ENCODE assay signal across 7 mouse cellular contexts in genomic region chr10:93159651-93160496, GRCm38 (mm10). TPM values are rescaled to one million over a fixed set of nuclear protein-coding genes. Genes with fewer than 3 reads are reported as not detected.
DNase-seq lines count a peak whose midpoint lies in the region; ATAC-seq and TF ChIP-seq lines count a peak whose summit lies in the region.

No protein-coding gene starts in this region.

- H3K27me3 ChIP-seq in lung, embryonic 16.5 days (ENCODE audit: control insufficient read depth, insufficient read depth, low read depth, low read length): no peaks in the 10 kb centered on the region
- no peaks in the 10 kb centered on the region for H3K27me3 ChIP-seq in embryonic facial prominence, embryonic 15.5 days
- no peaks in the 10 kb centered on the region for H3K27me3 ChIP-seq in intestine, postnatal 0 days (replicated peaks; ENCODE audit: control insufficient read depth, insufficient read depth, low read length)
- H3K27me3 ChIP-seq in neural tube, embryonic 13.5 days: no peaks in the 10 kb centered on the region

- 0 out of 2 replicates have a peak, but pooled peaks cover 2% of the 10 kb centered on the region for H3K4me1 ChIP-seq in lung, embryonic 16.5 days (replicated peaks; ENCODE audit: control insufficient read depth, insufficient read depth, low read length)
- H3K4me1 ChIP-seq in embryonic facial prominence, embryonic 15.5 days: peaks cover 11% of the 10 kb centered on the region
- H3K4me1 ChIP-seq in intestine, postnatal 0 days (replicated peaks; ENCODE audit: control insufficient read depth, insufficient read depth, low read length): no peaks in the 10 kb centered on the region
- H3K4me1 ChIP-seq in neural tube, embryonic 13.5 days (replicated peaks): peaks cover 23% of the 10 kb centered on the region

- 20% methylated on average over 17 of the region's 17 CpGs for WGBS in lung, embryonic 16.5 days
- WGBS in embryonic facial prominence, embryonic 15.5 days: 26% methylated on average over 17 of the region's 17 CpGs
- 22% methylated on average over 17 of the region's 17 CpGs for WGBS in intestine, postnatal 0 days
- WGBS in neural tube, embryonic 13.5 days: 27% methylated on average over 17 of the region's 17 CpGs

- H3K9ac ChIP-seq in lung, embryonic 16.5 days (ENCODE audit: low read length): peak overlapping the region; percentile 66
- H3K9ac ChIP-seq in embryonic facial prominence, embryonic 15.5 days: 0 out of 2 replicates have a peak overlapping the region, but pooled peaks have one; percentile 6
- H3K9ac ChIP-seq in intestine, postnatal 0 days (ENCODE audit: low read depth, low read length): no peak overlapping the region
- H3K9ac ChIP-seq in neural tube, embryonic 13.5 days: peak overlapping the region; percentile 99

- H3K4me2 ChIP-seq in lung, embryonic 16.5 days (ENCODE audit: low read depth, low read length): peak overlapping the region; percentile 65
- H3K4me2 ChIP-seq in embryonic facial prominence, embryonic 15.5 days (replicated peaks): peak overlapping the region; percentile 60
- peak overlapping the region; percentile 95 for H3K4me2 ChIP-seq in intestine, postnatal 0 days (replicated peaks; ENCODE audit: low read depth)
- peak overlapping the region; percentile 63 for H3K4me2 ChIP-seq in neural tube, embryonic 13.5 days

- TF ChIP-seq CTCF in intestine, postnatal 0 days (IDR thresholded peaks at IDR 0.05; ENCODE audit: low read depth): no peak

- no peaks in the 10 kb centered on the region for H3K9me3 ChIP-seq in lung, embryonic 16.5 days (ENCODE audit: control insufficient read depth, low read length)
- no peaks in the 10 kb centered on the region for H3K9me3 ChIP-seq in embryonic facial prominence, embryonic 15.5 days (replicated peaks)
- H3K9me3 ChIP-seq in intestine, postnatal 0 days (ENCODE audit: control insufficient read depth): no peaks in the 10 kb centered on the region
- no peaks in the 10 kb centered on the region for H3K9me3 ChIP-seq in neural tube, embryonic 13.5 days

- H3K4me3 ChIP-seq in lung, embryonic 16.5 days (ENCODE audit: low read length): peak overlapping the region; percentile 92
- peak overlapping the region; percentile 95 for H3K4me3 ChIP-seq in embryonic facial prominence, embryonic 15.5 days (replicated peaks)
- peak overlapping the region; percentile 95 for H3K4me3 ChIP-seq in intestine, postnatal 0 days (ENCODE audit: low read depth, low read length)
- peak overlapping the region; percentile 95 for H3K4me3 ChIP-seq in neural tube, embryonic 13.5 days

- peak; percentile 59 for ATAC-seq in lung, embryonic 16.5 days (ENCODE audit: low read depth)
- ATAC-seq in embryonic facial prominence, embryonic 15.5 days (ENCODE audit: insufficient number of reproducible peaks, low FRiP score, low TSS enrichment, low read depth): peak; percentile 37; the same call in 1 of the 2 replicates
- ATAC-seq in intestine, postnatal 0 days: peak; percentile 62
- ATAC-seq in neural tube, embryonic 13.5 days (ENCODE audit: low read depth): peak; percentile 1; the same call in 1 of the 2 replicates

- H3K36me3 ChIP-seq in lung, embryonic 16.5 days (ENCODE audit: control insufficient read depth, insufficient read depth, low read length): no peaks in the 10 kb centered on the region
- no peaks in the 10 kb centered on the region for H3K36me3 ChIP-seq in embryonic facial prominence, embryonic 15.5 days
- no peaks in the 10 kb centered on the region for H3K36me3 ChIP-seq in intestine, postnatal 0 days (ENCODE audit: control insufficient read depth, insufficient read depth)
- no peaks in the 10 kb centered on the region for H3K36me3 ChIP-seq in neural tube, embryonic 13.5 days

- no peak for DNase-seq in lung, postnatal 36 days
- no peak for DNase-seq in cerebellum, postnatal 14 days
- no peak for DNase-seq in embryo, embryonic 9.5 days (ENCODE audit: extremely low spot score)

- H3K27ac ChIP-seq in lung, embryonic 16.5 days (ENCODE audit: low read length): 0 out of 2 replicates have a peak overlapping the region, but pooled peaks have one; percentile 15
- H3K27ac ChIP-seq in embryonic facial prominence, embryonic 15.5 days (replicated peaks): peak overlapping the region; percentile 99
- peak overlapping the region; percentile 23; the same call in 1 of the 2 replicates for H3K27ac ChIP-seq in intestine, postnatal 0 days (ENCODE audit: low read depth, low read length)
- H3K27ac ChIP-seq in neural tube, embryonic 13.5 days (replicated peaks): peak overlapping the region; percentile 100; the same call in 1 of the 2 replicates

RNA-seq across cellular contexts. Expression of gene Cdk17, which starts 0.8 kb away (rescaled TPM):
- 15.0 and 15.8 TPM in 2 replicates for polyA plus RNA-seq in lung, embryonic 16.5 days (2015; fragmentation: Nextera tagmentation; extraction: Ambion mirVana)
- polyA plus RNA-seq in embryonic facial prominence, embryonic 15.5 days (2015; fragmentation: Nextera tagmentation; extraction: Ambion mirVana): 16.8 and 17.5 TPM in 2 replicates
- 8.2 and 8.9 TPM in 2 replicates for polyA plus RNA-seq in intestine, postnatal 0 days (2015; fragmentation: Nextera tagmentation; extraction: Ambion mirVana)
- 42.3 and 44.4 TPM in 2 replicates for polyA plus RNA-seq in neural tube, embryonic 13.5 days (2015; fragmentation: Nextera tagmentation; extraction: Ambion mirVana)

Comparison
In these comparisons a context has a peak if more than half of its experiments do, and no peak if none do; other contexts are left out.
1. ATAC-seq: peak in every context shown above with its lines; median percentile 62 in intestine, postnatal 0 days; 59 in lung, embryonic 16.5 days; 37 in embryonic facial prominence, embryonic 15.5 days; 1 in neural tube, embryonic 13.5 days.
2. H3K27ac ChIP-seq: peak in every context shown above with its lines; median percentile 100 in neural tube, embryonic 13.5 days; 99 in embryonic facial prominence, embryonic 15.5 days; 23 in intestine, postnatal 0 days; 15 in lung, embryonic 16.5 days.